Mouse (Mus musculus) gastrocnemius, adult 8-10 months (tissue): ENCODE measurements around the gene Srp68. TPM values are rescaled to one million over a fixed set of nuclear protein-coding genes. Genes with fewer than 3 reads are reported as not detected.
"Not testable (repeated sequence)": the region's sequence is repeated elsewhere in the genome, so short reads cannot be mapped to it uniquely, and the experiment has no call there.

ENCODE experiments used
- DNase-seq, 2 experiments: peaks; one replicate each; pipeline ENCODE4 v3.0.0; 2022; ENCODE audit warnings: low spot score in 2 of 2
- total RNA-seq, 4 experiments: library from RNA; stranded (reverse); gene quantifications; 2 replicates each; pipeline ENCODE4 v1.2.4; 2022

The Srp68 gene
- total RNA-seq, 4 experiments from 2014 or later, result 86.7 to 99.9 (median 90.8) TPM

DNA sequence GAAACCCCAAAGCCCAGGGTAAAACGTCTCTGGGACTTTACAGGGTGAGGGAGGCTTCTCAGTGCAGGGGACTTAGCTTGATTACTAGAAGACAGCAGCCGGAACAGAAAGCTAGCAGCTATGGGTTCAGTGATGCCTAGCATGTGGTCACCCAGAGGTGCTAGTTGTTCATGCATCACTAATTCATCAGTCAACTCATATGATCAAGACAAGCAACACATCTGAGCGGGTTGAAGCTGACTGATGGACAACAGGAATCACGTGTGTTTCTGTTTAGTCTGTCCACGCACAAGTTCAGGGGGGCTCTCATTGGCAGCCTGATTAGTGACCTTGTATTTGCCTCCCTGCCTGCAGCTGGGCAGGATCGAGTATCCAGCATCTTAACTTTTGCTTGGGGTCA lies 10.0 kb upstream of the Srp68 start:
- no peak for DNase-seq

DNA sequence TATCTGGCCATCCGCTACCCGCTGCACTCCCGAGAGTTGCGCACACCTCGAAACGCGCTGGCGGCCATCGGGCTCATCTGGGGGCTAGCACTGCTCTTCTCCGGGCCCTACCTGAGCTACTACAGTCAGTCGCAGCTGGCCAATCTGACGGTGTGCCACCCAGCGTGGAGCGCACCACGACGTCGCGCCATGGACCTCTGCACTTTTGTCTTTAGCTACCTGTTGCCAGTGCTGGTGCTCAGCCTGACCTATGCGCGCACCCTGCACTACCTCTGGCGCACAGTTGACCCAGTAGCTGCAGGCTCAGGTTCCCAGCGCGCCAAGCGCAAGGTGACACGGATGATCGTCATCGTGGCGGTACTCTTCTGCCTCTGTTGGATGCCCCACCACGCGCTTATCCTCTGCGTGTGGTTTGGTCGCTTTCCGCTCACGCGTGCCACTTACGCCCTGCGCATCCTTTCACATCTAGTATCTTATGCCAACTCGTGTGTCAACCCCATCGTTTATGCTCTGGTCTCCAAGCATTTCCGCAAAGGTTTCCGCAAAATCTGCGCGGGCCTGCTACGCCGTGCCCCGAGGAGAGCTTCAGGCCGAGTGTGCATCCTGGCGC lies 9.0 kb upstream of the Srp68 start:
- no peak for DNase-seq

DNA sequence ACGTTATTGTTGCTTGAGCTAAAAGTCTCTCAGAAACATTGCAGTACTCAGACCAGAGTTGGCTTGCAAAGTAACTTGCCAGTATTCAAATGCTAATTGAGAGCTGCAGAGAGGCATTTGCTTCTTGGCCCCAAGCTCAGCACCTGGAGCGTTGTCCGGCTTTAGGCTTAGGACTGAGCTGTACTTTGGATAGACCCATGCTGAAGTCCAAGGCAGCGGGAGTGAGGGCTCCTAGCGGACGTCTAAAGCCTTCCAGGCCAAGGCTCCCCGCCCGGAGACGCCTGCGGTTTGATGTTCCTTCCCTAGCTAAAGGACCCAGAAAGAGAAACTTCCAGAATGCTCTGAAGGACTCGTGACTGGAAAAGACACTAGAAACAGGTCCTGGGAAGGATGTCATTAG lies 8.1 kb upstream of the Srp68 start:
- DNase-seq, result no peak

- DNase-seq, result no peak
Measured at GRCm38 (mm10) chr11:116281671-116282070, 7.7 kb upstream of the Srp68 start.

DNA sequence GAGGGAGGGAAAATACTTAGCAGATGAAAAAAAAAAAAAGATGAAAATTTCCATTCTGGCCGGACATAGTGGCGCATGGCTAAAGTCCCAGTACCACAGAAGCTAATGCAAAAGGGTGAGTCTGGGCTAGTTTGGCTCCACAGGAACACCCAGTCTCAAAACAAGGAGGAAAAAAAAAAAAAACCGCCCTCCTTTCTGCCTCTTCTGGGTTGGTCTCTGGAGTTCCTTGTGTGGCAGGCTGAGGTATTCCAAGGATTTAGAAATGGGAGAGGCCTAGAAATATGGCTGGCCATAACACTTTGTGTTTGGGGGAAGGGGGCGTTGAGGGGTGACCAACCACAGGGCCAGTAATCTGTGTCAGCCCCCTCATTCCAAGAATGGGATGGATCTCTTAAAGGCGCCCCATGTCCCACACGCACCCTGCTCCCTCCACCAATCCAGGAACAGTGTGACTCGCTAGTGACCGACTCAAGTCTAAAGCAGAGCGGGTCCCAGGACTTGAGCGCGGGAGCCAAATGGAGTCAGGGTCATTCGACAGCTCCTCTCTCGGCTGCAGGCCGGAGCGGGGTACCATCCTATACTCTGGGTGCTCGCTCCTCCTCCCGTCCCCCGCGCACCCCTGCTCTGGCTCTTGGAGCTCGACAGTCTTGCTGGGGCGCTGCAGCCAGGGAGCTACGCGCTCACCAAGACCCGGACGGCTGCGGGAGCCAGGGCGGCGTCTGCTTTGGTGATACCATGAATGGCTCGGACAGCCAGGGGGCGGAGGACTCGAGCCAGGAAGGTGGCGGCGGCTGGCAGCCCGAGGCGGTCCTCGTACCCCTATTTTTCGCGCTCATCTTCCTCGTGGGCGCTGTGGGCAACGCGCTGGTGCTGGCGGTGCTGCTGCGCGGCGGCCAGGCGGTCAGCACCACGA lies 7.0 kb upstream of the Srp68 start, which contains the start of gene Galr2:
Galr2 (plus strand) TSS at position 189 of the 913 bp plus-strand sequence.
- DNase-seq, result no peak

GRCm38 (mm10) chr11:116277184-116277583 lies 3.2 kb upstream of the Srp68 start:
- not testable (repeated sequence) for DNase-seq

DNA sequence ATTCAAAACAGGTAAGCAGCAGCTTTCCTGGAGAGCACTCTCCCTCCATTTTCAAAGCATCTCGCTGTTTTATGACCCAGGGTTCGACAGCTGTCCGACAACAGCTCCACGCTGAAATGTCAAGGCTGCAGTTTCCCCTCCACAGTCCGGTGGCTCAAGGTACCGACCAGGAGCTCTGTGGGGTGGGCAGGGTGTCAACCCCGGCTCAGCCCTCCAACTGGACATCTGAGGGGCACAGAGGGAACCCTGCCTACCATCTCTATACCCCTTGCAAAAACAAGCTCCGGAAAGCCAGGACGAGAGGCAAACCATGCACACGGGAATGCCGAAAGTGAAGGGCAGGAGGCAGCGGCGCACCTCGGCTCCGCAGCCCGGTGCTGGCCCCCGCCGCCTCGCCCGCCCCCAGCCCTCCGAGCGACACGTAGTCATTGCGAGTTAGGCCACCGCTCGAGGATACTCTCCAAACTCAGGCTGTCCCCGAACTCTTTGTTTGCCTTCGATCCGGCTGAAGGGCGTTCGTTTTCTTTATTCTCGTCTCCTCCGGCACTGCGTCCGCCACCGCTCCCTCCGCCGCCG lies 460 bp downstream of the Srp68 start:
- DNase-seq, result no peak

DNA sequence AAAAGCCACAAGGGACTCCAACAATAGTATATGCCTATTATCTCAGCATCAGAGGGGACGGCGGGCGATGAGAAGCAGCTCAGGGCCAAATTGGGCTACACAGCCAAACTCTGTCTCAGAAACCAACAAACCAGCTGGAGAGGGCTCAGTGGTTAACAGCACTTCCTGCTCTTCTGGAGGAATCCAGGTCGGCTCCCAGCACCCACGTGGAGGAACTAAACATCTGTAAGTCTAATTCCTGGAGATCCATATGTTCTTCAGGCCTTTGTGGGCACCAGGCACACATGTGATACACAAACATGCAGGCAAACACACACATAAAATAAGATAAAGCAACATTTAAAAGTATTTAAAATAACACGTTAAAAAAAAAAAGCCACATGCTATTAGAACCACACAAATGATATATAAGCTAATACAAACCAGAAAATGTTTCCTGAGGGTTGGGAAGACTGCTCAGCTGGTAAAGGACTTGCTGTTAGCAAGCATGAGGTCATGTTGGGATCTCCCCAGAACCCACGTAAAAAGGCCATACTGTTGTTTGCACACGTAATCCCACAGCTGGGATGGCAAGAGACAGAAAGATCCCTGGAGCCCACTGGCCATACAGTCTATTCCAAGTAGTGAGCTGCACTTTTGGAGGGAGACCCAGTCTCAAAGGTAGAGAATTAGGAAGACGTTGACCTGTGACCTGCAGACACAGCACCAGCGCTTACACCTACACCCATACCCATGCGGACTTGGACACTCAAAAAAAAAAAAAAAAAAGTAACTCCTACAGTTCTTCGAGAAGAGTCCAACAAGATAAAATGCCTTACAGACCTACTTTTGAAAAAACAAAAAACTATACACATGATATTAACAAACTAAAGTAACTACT lies 1.2 kb downstream of the Srp68 start:
- DNase-seq, result no peak

DNA sequence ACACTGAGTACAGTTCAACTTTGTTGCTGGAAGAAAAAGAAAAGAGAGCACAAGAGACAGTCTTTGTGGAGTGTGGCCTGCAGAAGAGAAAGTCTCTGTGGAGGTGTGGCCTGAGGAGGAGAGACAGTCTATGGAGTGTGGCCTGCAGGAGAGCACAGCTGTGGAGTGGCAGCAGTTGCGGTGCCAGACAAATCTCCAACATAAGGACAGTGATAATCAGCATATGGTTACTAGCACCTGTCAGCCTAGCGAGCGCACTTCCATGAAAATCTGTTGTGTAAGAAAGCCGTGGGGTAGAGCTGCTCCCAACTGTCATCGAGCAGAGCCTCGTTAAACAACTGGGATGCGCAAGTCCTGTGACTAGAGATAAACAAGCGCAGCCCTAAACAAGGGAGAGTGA lies 4.5 kb downstream of the Srp68 start:
- no peak for DNase-seq

DNA sequence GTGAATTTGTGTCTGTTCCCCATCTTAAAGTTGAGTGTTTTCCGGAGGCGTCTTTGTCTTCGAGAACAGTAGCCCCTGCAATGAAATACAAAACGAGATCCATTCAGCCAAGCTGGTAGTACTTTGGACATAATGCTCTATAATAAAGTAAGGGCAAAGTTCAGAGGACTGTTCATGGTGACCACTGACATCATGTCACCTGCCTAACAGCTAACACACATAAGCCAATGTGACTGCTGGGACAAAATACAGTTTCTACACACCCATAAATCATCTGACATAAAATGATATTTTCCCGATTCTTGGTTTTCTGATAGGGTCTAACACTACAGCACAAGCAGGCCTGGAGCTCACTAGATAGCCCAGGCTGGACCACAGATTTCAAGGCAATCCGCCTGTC lies 5.7 kb downstream of the Srp68 start:
- no peak for DNase-seq

DNA sequence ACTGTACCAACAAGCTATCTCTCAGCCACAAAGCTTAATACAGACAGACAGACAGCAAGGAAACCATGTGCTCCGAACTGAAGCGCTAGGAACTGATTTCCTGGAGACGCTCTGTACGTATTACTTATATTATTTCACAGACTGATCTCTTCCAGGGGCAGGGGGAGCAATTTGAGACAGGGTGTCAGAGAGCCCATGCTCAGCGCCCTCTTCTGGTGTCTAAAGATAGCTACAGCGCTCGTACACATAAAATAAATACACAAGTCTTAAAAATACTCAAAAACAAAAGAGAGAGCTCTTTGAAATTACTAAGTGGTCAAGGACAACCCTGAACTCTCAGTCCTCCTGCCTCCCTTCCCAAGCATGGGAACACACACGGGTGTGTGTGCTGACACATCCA lies 6.4 kb downstream of the Srp68 start:
- no peak for DNase-seq

- no peak for DNase-seq
Measured at GRCm38 (mm10) chr11:116265850-116266249, 8.2 kb downstream of the Srp68 start.

DNA sequence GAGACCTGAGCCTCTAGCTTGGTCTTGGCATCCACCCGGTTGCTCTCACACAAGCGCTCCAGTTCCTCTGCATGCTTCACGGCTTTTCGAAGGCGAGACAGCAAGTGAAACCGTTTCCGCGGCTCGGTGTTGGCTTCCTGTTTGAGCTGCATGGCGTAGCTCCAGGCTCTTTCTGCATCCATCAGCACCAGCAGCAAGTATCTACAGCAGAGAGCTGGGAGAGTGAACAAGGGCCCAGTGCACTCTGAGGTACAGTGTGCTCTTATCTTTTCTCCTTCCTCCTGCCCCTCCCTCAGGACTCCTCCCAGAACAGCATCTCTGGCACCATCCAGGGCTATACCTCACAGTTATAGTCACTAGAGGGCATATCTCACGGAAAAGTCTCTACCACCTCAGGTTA lies 8.7 kb downstream of the Srp68 start:
- DNase-seq, result peak; percentile 22 to 54

DNA sequence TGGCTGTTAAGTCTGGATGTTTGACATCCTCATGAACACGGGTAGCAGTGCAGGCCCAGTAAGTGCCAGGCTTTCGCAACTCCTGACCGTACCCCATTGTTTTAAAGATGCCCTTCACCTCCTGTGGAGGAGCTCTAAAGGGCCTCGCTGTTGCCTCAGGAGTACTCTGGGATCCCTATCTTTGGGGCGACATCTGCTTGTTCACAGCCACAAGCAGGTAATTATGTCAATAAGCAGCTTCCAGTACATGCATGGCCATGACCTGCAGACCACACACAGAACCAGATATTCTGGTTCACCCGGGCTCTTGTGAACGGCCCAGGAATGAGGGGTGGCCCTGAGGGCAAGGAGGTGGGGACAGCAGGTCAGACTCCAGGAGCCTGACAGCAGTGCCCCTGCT lies 13.8 kb downstream of the Srp68 start:
- DNase-seq, result no peak

DNA sequence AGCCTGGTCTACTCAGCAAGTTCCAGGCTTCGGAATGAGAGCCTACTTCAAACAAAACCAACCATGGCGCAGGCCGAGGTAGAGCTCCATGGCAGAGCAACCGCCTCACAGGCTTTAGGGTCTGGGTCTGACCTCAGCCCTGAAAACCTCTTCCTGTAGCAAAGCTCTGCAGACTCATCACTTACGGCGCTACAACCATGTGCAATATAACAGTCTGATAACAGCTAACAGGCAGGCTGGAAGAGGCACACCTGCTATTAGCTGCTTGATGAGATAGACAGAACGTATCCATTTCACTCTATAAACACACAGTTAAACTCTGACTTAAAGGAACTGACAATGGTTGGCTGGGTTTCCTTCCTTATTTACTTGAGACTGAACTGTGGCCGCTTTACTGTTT lies 14.6 kb downstream of the Srp68 start:
- no peak for DNase-seq

DNA sequence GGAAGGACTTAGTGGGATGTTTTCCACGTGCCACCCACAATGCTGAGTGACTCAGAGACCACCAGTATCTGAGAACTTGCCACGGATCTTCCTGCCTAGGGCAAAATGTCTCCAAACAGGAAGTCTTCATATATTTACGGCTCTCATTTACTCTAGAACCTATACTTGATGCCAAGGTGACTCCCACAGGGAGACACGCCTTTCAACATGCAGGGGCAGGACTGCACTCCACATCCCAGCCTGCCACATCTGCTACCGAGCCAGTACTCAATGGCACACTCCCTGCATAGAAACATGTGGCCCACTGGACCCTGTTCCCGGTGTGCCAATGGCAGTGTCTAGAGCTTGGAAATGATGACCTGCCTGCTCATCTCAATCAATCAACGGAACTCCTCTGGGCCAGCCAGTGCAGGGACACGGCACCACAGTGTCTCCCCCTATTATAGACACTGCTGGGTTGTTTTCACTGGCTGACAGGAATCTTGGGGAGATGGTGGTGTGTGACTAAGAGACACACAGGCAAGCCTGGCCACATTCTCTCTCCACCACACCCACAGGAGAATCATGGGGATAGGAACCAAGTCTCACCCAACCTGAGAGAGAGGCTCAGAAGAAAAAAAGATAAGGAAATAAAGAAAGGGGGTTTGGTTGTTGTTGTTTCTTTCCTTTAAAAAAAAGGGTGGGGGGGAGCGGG lies 17.9 kb downstream of the Srp68 start:
- DNase-seq, result no peak

GRCm38 (mm10) chr11:116255090-116255981 lies 18.7 kb downstream of the Srp68 start:
- DNase-seq, result no peak

- DNase-seq, result no peak
Measured at GRCm38 (mm10) chr11:116254627-116255026, 19.4 kb downstream of the Srp68 start.

DNA sequence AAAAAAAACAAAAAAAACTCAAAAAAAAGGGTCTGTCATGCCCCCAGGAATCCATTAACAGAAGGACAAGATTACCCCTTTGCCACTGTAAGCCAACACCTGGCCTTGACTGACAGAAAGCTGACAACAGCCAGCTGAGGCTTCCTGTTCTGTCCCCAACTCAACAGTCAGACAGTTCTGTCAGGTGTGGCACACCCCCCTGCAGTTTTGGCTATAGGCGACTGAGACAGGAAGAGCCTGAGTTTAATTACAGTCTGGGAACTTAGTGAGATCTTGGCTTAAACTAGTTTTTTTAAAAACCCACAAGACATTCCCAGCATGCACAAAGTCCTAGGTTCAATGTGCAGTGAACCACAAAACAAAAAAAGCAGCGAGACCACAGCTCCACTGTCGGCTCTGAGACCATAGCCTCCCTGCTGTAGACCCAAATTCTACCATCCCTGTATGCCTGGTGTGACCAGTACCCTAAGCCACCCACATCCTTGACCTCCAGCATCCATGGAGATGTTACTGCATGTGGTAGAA lies 20.9 kb downstream of the Srp68 start:
- no peak for DNase-seq

DNA sequence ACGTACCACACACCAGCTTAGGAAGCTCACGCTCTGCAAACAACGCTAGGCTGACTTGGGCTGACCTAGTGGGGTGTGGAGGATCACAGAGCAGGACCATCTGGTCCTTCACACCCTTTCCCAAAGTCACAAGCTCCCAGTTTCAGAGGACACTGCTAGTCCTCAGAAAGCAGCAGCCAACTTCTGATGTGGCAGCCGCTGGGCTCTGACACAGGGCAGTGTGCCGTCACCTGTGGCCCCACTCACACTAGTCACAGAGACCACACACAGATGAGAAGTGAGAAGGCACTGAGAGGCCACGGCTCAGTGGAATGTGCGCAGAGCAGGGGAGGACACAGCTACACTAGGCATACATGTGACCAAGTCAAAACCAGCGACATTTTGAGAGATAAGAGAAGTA lies 23.1 kb downstream of the Srp68 start:
- no peak for DNase-seq
